Mouse (Mus musculus) B cell, adult (primary cell): ENCODE results near the gene Atp6v1d. TPM values are rescaled to one million over a fixed set of nuclear protein-coding genes. Genes with fewer than 3 reads are reported as not detected.

Experiments
- total RNA-seq: library from RNA; stranded (reverse); gene quantifications from 4 replicates; pipeline ENCODE4 v1.2.4, GENCODE M21; 2023; ENCODE audit not compliant: inconsistent age

Atp6v1d gene
- total RNA-seq = 95.1 to 103 TPM (median 102 TPM) in 4 replicates

DNA sequence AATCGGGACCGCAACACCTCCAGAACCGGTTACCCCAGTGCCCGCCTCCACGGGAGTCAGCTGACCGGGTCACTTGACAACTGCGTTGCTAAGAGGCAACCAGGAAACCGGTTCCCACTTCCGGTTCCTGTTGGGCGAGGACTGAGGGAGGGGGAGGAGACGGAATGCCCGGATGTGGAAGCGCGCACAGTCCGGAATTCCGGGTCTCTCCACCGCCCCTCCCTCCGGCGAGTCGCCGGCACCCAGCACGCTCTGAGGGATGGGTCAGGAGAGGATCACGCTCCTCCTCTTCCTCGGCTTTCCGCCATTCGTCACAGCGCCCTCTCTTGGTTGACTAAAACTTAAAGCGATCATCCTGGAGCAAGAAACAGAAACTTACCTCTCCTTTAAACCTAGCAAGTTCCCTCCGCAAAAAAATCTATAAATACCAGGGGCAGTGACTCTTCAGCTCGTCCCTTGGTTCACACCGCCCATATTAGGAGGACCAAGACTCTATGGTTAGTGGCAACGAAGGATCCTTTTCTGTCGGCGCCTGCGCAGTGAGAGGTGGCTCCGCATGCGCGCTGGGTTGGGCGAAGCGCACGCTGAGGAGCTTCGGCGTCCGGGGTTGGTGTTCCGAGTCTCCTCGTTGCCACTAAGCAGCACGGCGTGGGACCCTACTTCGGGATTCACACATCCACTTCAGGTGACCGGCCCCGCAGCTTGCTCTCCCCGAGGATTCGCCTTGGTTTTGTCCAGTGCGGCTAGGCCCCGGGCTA lies at the start of gene Atp6v1d, which contains the start of gene Eif2s1:
Atp6v1d (minus strand) TSS at position 143 of the 758 bp plus-strand sequence.
Eif2s1 (plus strand) TSS at position 324 of the 758 bp plus-strand sequence.

DNA sequence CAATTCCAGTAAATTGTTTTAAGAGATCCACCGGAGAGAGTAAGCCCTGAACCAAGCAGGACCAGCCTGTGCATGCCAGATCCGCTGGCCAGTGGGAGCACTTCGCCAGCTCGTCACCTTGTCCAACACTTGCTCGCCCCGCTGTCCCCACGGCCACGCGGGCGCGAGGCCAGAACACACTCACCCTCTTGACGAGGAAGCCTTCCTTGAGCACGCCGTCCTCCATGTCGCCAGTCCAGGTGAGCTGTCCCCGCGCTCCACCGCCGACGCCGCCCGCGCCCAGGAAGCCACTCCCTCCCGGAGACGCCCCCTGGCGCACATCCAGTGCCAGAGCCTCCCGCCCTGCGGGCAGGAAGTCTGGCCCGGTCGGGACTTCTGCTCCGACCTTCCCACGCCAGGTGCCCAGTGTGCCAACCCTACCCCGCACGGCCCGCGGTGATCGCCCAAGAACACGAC lies 45.3 kb upstream of the Atp6v1d start, which contains the start of gene Plek2:
Plek2 (minus strand) TSS at position 258 of the 456 bp plus-strand sequence.

Other genes with a start within 250 kb of the Atp6v1d start
- gene Fam71d, start 170.1 kb downstream of the Atp6v1d start, total RNA-seq = 1.1 to 1.8 TPM in 2 of 4 replicates, not detected in the others
- gene Mpp5, start 112.7 kb downstream of the Atp6v1d start, total RNA-seq = 12.4 to 16.8 TPM (median 14.6 TPM) in 4 replicates
- 52.3 to 81.5 TPM (median 57.7 TPM) in 4 replicates for gene Eif2s1, start 181 bp upstream of the Atp6v1d start, total RNA-seq
- gene Plek2, start 45.3 kb upstream of the Atp6v1d start, total RNA-seq = not detected in 4 replicates
- gene Tmem229b, start 146.0 kb upstream of the Atp6v1d start, total RNA-seq = 44.7 to 50.8 TPM (median 46.7 TPM) in 4 replicates
- gene Plekhh1, start 167.5 kb upstream of the Atp6v1d start, total RNA-seq = 0.51 to 0.81 TPM (median 0.59 TPM) in 4 replicates
- gene Pigh, start 228.0 kb upstream of the Atp6v1d start, total RNA-seq = 4.8 to 6.4 TPM (median 5.4 TPM) in 4 replicates